Mouse (Mus musculus): Measurements from ENCODE around the gene Arntl. TPM values are rescaled to one million over a fixed set of nuclear protein-coding genes. Genes with fewer than 3 reads are reported as not detected.

Gene Arntl
- polyA plus RNA-seq, 1 experiment = 7.3 TPM

- Histone ChIP-seq H3K4me1 (ENCODE audit: control insufficient read depth, insufficient read depth, low read length) (0 out of 2 replicates have a peak, but pooled peaks cover 2% of the 10 kb centered on the region), H3K4me3 (ENCODE audit: insufficient read depth, low read depth, low read length) (no peak overlapping the region), H3K36me3 (ENCODE audit: control insufficient read depth, insufficient read depth, low read length) (no peaks in the 10 kb centered on the region), H3K27ac (ENCODE audit: insufficient read depth, low read depth, low read length) (no peak overlapping the region), H3K27me3 (replicated peaks; ENCODE audit: control insufficient read depth, insufficient read depth, low read length) (no peaks in the 10 kb centered on the region)
- no peak for TF ChIP-seq POLR2A (IDR thresholded peaks at IDR 0.05; ENCODE audit: low read depth, low read length)
- no peak for TF ChIP-seq CTCF (conservative IDR thresholded peaks at IDR 0.05; ENCODE audit: insufficient read depth, insufficient read length, low read depth, low read length)
- 79% methylated on average over 8 of the region's 8 CpGs for WGBS
- DNase-seq = no peak
Measured at GRCm38 (mm10) chr7:113335250-113335649, 128.0 kb downstream of the Arntl start.

GRCm38 (mm10) chr7:113347271-113347670 is 140.0 kb downstream of the Arntl start:
- DNase-seq = no peak
- H3K36me3 ChIP-seq (ENCODE audit: control insufficient read depth, insufficient read depth, low read length) = no peaks in the 10 kb centered on the region
- H3K4me3 ChIP-seq (ENCODE audit: insufficient read depth, low read depth, low read length) = no peak overlapping the region
- TF ChIP-seq CTCF (conservative IDR thresholded peaks at IDR 0.05; ENCODE audit: insufficient read depth, insufficient read length, low read depth, low read length) (no peak), POLR2A (IDR thresholded peaks at IDR 0.05; ENCODE audit: low read depth, low read length) (no peak)
- no peaks in the 10 kb centered on the region for H3K27me3 ChIP-seq (replicated peaks; ENCODE audit: control insufficient read depth, insufficient read depth, low read length)
- no peak overlapping the region for H3K27ac ChIP-seq (ENCODE audit: insufficient read depth, low read depth, low read length)
- no peaks in the 10 kb centered on the region for H3K4me1 ChIP-seq (ENCODE audit: control insufficient read depth, insufficient read depth, low read length)
- WGBS = 49% methylated on average over 4 of the region's 4 CpGs

- Histone ChIP-seq H3K4me1 (ENCODE audit: control insufficient read depth, insufficient read depth, low read length) (no peaks in the 10 kb centered on the region), H3K27me3 (replicated peaks; ENCODE audit: control insufficient read depth, insufficient read depth, low read length) (no peaks in the 10 kb centered on the region), H3K36me3 (ENCODE audit: control insufficient read depth, insufficient read depth, low read length) (no peaks in the 10 kb centered on the region), H3K27ac (ENCODE audit: insufficient read depth, low read depth, low read length) (no peak overlapping the region), H3K4me3 (ENCODE audit: insufficient read depth, low read depth, low read length) (no peak overlapping the region)
- 98% methylated on average over 2 of the region's 2 CpGs for WGBS
- TF ChIP-seq CTCF (conservative IDR thresholded peaks at IDR 0.05; ENCODE audit: insufficient read depth, insufficient read length, low read depth, low read length) (no peak), POLR2A (IDR thresholded peaks at IDR 0.05; ENCODE audit: low read depth, low read length) (no peak)
- DNase-seq = no peak
Measured at GRCm38 (mm10) chr7:113347694-113348093, 140.4 kb downstream of the Arntl start.

- Histone ChIP-seq H3K4me1 (ENCODE audit: control insufficient read depth, insufficient read depth, low read length) (no peaks in the 10 kb centered on the region), H3K4me3 (ENCODE audit: insufficient read depth, low read depth, low read length) (no peak overlapping the region), H3K36me3 (ENCODE audit: control insufficient read depth, insufficient read depth, low read length) (no peaks in the 10 kb centered on the region), H3K27me3 (replicated peaks; ENCODE audit: control insufficient read depth, insufficient read depth, low read length) (no peaks in the 10 kb centered on the region), H3K27ac (ENCODE audit: insufficient read depth, low read depth, low read length) (no peak overlapping the region)
- TF ChIP-seq POLR2A (IDR thresholded peaks at IDR 0.05; ENCODE audit: low read depth, low read length) = no peak
- TF ChIP-seq CTCF (conservative IDR thresholded peaks at IDR 0.05; ENCODE audit: insufficient read depth, insufficient read length, low read depth, low read length) = no peak
- WGBS = 91% methylated on average over 1 of the region's 1 CpGs
- no peak for DNase-seq
Measured at GRCm38 (mm10) chr7:113349089-113349488, 141.8 kb downstream of the Arntl start.

Other genes with a start within 250 kb of the Arntl start
- gene Btbd10, start 161.9 kb downstream of the Arntl start, polyA plus RNA-seq (2012; rRNA removed) = 7.4 TPM in 2 replicates
- gene Pth, start 181.1 kb downstream of the Arntl start, polyA plus RNA-seq (2012; rRNA removed) = not detected in 2 replicates